Mouse (Mus musculus) mature B cell (primary cell): ENCODE measurements around the gene Kng2.
"Not testable (repeated sequence)": the region's sequence is repeated elsewhere in the genome, so short reads cannot be mapped to it uniquely, and the experiment has no call there.

Experiments used
- in situ Hi-C: fragments of 300-500 bp; cut with MboI; formaldehyde crosslinking; loops from 2 replicates; pipeline ENCODE4 v1.14.3; 2019

Gene Kng2

GRCm38 (mm10) chr16:23028966-23029600 is at the start of gene Kng2:
Gene Kng2, minus strand, starts transcription at chr16:23029482.
- in situ Hi-C loops = not testable (repeated sequence)

GRCm38 (mm10) chr16:23077516-23077915 is 48.2 kb upstream of the Kng2 start:
- in situ Hi-C loops = not testable (repeated sequence)

GRCm38 (mm10) chr16:23060781-23061325 is 31.6 kb upstream of the Kng2 start:
- in situ Hi-C loops = not testable (repeated sequence)

- in situ Hi-C loops = not testable (repeated sequence)
Measured at GRCm38 (mm10) chr16:23059630-23060029, 30.3 kb upstream of the Kng2 start.

- in situ Hi-C loops = not testable (repeated sequence)
Measured at GRCm38 (mm10) chr16:23057668-23058447, 28.6 kb upstream of the Kng2 start, which contains the start of gene Kng1. Gene Kng1, plus strand, starts transcription at chr16:23057865.

GRCm38 (mm10) chr16:23046319-23046718 is 17.0 kb upstream of the Kng2 start:
- in situ Hi-C loops = no loop called here

- in situ Hi-C loops = no loop called here
Measured at GRCm38 (mm10) chr16:23040876-23041275, 11.6 kb upstream of the Kng2 start.

- in situ Hi-C loops = no loop called here
Measured at GRCm38 (mm10) chr16:23039281-23039680, 10.0 kb upstream of the Kng2 start.

GRCm38 (mm10) chr16:23037744-23038143 is 8.5 kb upstream of the Kng2 start:
- in situ Hi-C loops = no loop called here

GRCm38 (mm10) chr16:23033673-23034072 is 4.4 kb upstream of the Kng2 start:
- in situ Hi-C loops = no loop called here

GRCm38 (mm10) chr16:23030673-23031435 is 1.6 kb upstream of the Kng2 start:
- in situ Hi-C loops = no loop called here

GRCm38 (mm10) chr16:23027341-23027740 is 1.9 kb downstream of the Kng2 start:
- in situ Hi-C loops = not testable (repeated sequence)

- in situ Hi-C loops = no loop called here
Measured at GRCm38 (mm10) chr16:23026582-23026981, 2.7 kb downstream of the Kng2 start.

- in situ Hi-C loops = no loop called here
Measured at GRCm38 (mm10) chr16:23025111-23025510, 4.2 kb downstream of the Kng2 start.

GRCm38 (mm10) chr16:23020571-23020970 is 8.7 kb downstream of the Kng2 start:
- in situ Hi-C loops = not testable (repeated sequence)

GRCm38 (mm10) chr16:23014645-23015044 is 14.6 kb downstream of the Kng2 start:
- in situ Hi-C loops = not testable (repeated sequence)

GRCm38 (mm10) chr16:23013786-23014185 is 15.5 kb downstream of the Kng2 start:
- in situ Hi-C loops = not testable (repeated sequence)

GRCm38 (mm10) chr16:22996951-22997350 is 32.3 kb downstream of the Kng2 start:
- in situ Hi-C loops = not testable (repeated sequence)

GRCm38 (mm10) chr16:22967383-22968030 is 61.8 kb downstream of the Kng2 start:
- in situ Hi-C loops = no loop called here

GRCm38 (mm10) chr16:22963293-22963692 is 66.0 kb downstream of the Kng2 start:
- in situ Hi-C loops = no loop called here

GRCm38 (mm10) chr16:22962256-22962655 is 67.0 kb downstream of the Kng2 start:
- in situ Hi-C loops = no loop called here

- in situ Hi-C loops = no loop called here
Measured at GRCm38 (mm10) chr16:22961073-22961472, 68.2 kb downstream of the Kng2 start.
